Mouse (Mus musculus) layer of hippocampus, adult 18-20 months (tissue): ENCODE results near the gene Rxfp1. TPM values are rescaled to one million over a fixed set of nuclear protein-coding genes. Genes with fewer than 3 reads are reported as not detected.

Experiments
- DNase-seq, 2 experiments: peaks; one replicate each; pipeline ENCODE4 v3.0.0; 2022; ENCODE audit warnings: low spot score in 2 of 2
- total RNA-seq, 2 experiments: library from RNA; stranded (reverse); gene quantifications; 2 replicates each; pipeline ENCODE4 v1.2.3; 2021

Gene Rxfp1
- total RNA-seq, 2 experiments from 2014 or later, result 6.5 to 8.4 TPM

DNA sequence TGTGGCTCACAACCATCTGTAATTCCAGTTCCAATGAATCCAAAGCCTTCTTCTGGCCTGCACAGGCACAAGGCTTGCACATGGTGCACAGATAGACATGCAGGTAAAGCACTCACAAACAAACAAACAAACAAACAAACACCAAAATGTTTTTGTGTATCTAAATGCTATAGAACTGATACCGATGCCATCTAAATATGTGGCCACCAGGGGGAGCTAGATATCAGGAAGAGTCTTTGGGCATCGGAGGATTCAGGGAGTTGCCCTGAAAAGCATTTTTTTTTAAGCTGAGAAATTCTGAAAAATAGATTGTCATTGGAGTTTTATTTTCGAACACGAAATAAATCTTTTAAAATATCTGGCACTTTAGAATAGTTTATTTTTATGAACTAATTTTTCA lies 64.6 kb downstream of the Rxfp1 start:
- peak; percentile 49 to 85 for DNase-seq

DNA sequence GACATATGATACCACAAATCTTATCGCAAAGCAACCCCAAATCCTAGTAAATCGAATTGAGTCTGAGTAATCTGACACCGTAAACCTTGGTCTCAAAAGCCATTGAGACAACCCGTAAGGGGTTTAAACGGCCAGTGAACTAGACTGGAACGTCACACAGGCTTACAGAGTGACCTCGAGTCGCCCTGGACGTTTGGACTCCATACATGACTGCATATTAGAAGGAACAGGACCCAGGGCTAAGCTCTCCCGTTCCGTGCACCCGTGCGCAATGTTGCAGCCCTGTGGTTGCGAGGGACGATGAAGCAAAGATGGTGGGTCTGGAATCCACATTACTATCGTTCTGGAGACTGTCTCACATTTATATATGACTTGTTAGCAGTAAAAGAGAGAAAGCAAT lies 65.5 kb downstream of the Rxfp1 start:
- DNase-seq, result no peak

DNA sequence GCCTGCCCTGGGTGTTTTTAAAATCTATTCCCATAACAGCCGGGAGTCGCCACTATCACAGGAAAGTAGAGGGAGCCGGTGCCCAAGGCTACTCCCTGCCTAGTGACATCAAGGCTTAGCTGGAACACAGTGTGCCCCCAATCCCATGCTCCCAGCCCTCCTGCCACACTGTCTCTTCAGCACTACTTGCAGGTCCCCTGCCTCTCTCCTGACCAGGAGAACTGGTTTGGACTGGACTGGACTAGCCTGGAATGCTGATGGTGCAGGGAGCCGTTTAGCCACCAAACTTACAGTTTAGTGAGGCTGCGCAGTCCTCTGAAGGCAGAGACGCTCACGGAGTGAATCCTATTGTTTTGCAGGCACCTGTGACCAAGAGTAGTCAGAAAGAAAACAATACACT lies 67.1 kb downstream of the Rxfp1 start:
- no peak for DNase-seq

DNA sequence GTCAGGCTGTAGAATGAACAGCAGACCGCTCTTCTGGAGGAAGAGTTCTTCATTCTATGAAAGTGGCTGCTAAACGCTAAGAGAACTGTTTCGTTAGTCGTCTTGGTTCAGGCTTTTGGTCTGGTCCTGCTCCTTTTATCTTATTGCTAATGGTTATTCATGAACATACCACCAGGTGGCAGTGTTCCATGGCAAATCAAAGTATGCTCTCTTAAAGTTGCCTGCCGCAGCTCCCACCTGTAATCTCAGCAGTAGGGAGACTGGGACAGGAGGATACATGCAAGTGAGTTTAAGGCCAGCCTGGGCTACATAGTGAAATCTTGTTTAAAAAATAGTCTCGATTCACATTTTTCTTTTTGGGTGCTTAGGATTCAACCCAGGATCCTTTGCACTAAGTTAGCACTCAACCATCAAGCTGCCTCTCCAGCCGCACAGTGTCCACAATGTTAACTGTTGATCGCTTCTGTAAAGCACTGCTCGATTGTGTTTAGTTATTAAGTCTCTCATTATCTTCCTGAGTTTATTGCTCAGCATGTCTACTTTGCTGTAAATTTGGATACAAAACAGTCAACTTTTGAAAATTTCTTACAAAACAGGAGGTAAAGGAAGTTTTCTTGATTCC lies 72.8 kb downstream of the Rxfp1 start:
- DNase-seq, result peak; percentile 28 to 78

DNA sequence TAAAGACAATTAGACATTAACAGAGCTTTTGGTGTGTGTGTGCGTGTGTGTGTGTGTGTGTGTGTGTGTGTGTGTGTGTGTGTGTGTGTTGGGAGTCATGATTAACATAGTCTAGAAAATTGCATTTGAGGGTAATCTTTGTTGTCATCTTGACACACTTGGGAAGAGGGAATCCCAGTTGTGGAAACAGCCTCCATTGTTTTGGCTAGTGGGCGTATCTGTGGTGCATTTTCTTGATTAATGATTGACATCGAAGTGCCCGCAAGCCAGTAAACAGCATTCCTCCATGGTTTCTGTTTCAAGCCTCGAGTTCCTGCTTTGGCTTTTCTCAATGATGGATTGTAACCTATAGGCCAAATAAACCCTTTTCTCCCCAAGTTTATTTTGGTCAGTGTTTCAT lies 81.0 kb downstream of the Rxfp1 start:
- DNase-seq, result no peak

DNA sequence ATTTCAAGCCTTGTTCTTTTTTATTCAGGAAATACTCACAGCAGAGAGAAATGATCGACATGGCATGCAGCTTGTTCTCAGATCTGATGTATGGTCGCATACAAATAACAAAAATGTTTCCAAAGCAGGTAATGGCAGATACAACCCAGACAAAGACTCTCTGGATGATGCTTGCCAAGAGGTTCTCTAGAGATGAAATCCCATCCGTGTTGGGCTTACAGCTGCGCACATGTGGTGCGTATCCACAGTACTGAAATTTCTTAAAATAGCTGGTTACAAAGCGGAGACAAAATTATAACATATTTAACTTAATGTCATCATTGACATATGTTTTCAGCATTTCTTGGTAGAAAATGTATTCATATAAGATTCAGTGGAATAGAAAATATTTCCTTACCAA lies 85.6 kb downstream of the Rxfp1 start:
- no peak for DNase-seq

DNA sequence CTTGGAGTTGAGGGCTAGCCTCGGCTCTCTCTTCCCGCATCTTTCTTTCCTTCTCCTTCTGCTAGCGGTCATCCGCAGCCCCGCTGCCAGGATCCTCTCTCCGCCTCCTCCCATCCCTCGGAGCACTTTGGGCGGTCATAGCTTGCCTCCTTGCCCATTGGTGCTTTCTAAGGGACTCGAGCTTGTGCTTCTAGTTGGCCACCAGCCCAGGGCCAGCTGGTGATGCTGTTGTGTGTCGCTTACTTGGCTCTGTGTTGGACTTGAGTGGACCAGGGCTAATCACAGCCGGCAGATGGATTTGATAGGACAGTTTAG lies 108.3 kb downstream of the Rxfp1 start, which contains the start of gene Etfdh:
Etfdh (minus strand) TSS at position 85 of the 315 bp plus-strand sequence.
- peak in 1 of 2 experiments; percentile 39 for DNase-seq

DNA sequence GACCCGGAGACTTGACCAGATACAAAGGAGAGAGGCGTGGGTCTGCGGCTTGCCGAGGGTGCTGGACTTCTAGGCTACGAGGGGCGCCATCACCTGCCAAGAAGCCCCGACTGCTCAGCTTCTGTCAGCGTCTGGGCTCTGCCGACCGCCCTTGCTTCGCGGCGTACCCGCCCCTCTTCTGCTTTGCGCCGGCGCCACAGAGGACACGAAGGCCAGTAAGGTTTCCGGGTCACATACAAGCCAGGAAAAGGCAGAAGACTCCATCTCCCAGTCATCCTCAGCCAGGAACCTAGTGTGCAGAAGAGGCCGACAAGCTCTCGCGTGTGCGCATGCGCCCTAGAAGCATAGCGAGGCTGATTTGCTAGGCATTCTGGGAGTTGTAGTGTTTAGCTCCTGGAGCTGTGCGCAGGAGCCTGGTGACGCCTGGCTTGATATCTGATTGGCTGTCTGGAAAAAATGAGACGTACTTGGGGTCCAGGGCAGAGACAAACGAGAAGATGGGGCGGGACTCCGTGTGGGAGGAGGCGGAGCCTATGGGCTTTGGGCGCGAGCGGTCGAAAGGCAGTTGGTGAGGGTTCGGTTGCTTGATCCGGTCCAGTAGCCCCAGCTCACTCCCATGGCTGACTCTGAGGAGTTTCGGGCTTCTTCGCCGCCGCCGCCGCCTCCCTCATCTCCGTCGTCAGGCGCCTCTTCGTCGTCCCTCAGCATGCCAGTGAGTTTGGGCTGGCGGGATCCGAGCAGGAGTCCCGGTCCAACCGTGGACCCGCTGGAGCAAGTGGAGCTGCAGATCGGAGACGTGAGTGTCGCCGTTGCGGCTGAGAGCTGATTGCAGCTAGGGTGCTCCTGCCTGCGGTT lies 108.9 kb downstream of the Rxfp1 start, which contains the start of gene 4930579G24Rik:
4930579G24Rik (plus strand) TSS at position 519 of the 855 bp plus-strand sequence.
- peak; percentile 97 to 99 for DNase-seq

DNA sequence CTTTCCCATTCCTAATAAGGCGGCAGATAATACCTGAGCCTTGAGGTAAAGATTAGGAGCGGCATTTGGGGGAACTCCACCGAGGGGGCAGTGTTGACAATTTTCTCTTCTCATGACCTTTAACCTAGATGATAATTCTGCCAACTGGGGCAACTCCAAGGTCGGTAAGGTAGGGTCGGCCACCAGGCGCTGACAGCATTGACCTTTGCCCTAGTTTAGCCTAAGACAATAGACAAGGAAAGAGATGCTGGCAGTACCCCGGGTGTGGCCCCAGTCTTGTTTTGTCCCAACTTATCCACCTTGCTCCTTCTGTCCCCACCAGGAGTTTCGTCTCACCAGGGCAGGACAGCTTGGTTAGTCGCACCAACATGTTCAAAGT lies 109.5 kb downstream of the Rxfp1 start:
- DNase-seq, result no peak

DNA sequence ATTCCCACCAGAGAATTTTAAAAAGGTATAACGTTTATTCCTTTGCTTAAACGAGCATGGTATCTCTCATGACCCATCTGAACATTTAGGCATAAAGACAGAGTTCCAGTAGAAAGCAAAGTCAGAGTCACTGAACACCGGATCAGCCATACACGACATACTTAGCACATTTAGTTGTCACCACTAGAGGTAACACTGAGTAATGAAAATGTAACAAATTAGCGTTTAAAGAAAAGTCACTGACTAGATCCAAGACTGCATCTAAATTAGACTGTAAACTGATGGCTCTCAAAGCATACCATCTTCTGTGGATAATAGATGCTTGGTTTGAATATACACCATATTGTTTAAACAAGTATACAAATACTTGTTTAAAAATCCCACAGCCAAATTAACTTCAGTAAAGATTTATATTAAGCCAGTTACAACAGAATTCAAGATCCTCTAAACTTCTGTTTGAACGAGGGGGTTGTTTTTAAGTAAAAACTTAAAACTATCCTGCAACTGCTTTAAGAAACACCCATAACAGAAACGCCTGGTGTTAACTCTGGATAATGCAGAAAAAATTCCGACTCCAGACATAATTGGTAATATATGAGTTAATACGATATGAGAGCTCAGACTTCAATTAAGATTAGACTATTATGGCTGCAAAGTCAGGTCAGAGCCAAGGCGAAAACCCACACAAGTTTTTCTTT lies 110.0 kb downstream of the Rxfp1 start:
- no peak for DNase-seq

DNA sequence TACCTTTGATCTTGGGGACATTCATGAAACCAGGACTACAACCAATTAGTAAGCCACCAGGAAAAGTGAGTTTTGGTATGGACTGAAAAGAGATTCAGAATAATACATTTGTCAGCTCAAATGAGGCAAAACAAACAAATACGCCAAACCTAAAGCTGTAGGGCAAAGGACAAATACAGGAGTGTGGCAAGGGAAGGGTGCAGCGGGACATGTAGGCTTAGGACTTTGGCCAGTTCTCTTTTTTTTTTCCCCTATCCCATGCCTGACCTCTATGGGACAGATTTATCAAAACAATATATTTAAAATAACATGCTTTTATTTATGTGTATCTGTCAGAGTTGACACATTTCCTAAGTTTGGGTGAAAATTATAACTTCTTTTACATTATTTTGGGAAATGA lies 127.8 kb downstream of the Rxfp1 start:
- no peak for DNase-seq

DNA sequence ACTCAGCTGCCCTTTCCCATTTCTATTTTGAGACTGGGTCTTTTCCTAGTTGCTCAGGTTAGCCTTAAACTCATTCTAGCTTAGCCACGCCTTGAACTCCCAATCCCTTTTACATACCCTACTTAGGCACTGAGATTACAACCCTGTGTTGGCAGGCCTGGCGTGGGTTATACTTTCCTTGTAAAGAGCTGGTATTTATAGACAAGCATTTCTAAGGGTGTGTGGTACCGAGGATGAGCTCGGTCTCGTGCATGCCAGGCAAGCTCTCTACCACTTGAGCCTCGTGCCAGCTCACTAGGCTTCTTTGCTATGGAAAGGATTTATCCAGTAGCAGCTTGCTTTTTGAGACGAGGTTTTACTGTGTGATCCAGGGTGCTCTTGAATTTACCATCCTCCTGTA lies 142.2 kb downstream of the Rxfp1 start:
- no peak for DNase-seq

DNA sequence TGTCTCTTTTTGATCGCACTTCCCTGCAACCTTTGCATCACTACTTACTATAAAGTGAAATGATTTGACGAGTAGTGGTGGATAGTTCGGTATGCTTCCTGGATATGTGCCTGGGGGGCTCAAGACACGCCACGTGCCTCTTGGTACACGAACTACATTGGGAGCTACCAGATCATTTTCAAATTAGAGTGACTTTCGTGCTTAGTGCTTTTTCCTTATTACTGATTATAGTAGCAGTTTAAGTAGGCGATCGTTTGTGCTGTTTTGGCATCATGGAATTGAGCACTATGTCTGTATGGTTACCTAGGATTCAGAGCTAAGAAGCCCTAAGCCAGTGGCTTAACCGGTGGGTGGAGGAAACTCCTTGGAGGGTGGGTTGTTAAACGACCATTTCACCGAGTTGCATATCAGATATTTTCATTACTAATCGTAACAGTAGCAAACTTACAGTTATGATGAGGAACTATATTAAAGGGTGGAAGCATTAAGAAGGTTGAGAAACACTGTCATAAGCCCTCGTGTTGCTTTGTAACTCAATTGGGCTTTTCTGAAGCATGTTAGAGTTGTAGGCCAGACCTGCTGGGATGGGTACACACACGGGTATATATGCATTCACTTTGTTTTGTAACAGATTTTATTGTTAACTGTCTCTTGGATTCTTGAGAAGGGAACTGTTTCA lies 145.7 kb downstream of the Rxfp1 start:
- DNase-seq, result peak in 1 of 2 experiments; percentile 12

Other genes with a start within 250 kb of the Rxfp1 start
- gene Fnip2, start 170.1 kb downstream of the Rxfp1 start, total RNA-seq, result 10 to 100 TPM; 23.9 to 24.1 TPM
- 10 to 100 TPM; 84.8 TPM for gene Ppid, start 146.5 kb downstream of the Rxfp1 start, total RNA-seq
- gene 4930579G24Rik, start 108.8 kb downstream of the Rxfp1 start, total RNA-seq, result 1 to 10 TPM; 1.0 to 1.3 TPM
- 10 to 100 TPM; 25.9 to 28.6 TPM for gene Etfdh, start 108.4 kb downstream of the Rxfp1 start, total RNA-seq
- gene Tmem144, start 114.9 kb upstream of the Rxfp1 start, total RNA-seq, result 10 to 100 TPM; 20.7 to 21.8 TPM
- gene Fam198b, start 146.7 kb upstream of the Rxfp1 start, total RNA-seq, result 1 to 10 TPM; 4.2 to 7.2 TPM